Mouse (Mus musculus) brain, embryonic 14.5 days (tissue): ENCODE results near the gene Rnf169.

Source experiments
- CTCF ChIP-seq: fragments of 200-500 bp; IDR thresholded peaks from 2 replicates; pipeline ENCODE4 v1.5.1; 2012; ENCODE audit warnings: inconsistent platforms, mild to moderate bottlenecking, moderate library complexity, borderline replicate concordance; ENCODE audit not compliant: insufficient read depth, insufficient read length; ENCODE audit errors: extremely low read depth
- POLR2A ChIP-seq: fragments of 200-500 bp; IDR thresholded peaks from 2 replicates; pipeline ENCODE4 v1.6.1; 2012; ENCODE audit warnings: mild to moderate bottlenecking, inconsistent platforms, borderline replicate concordance; ENCODE audit not compliant: poor library complexity, insufficient read depth, insufficient read length, severe bottlenecking; ENCODE audit errors: extremely low read depth

- TF ChIP-seq POLR2A (no peak), CTCF (no peak)
Observed at GRCm38 (mm10) chr7:99961518-99961917, 18.7 kb downstream of the Rnf169 start.
